9 mouse cellular contexts compared by ENCODE assay signal in the genomic region with DNA sequence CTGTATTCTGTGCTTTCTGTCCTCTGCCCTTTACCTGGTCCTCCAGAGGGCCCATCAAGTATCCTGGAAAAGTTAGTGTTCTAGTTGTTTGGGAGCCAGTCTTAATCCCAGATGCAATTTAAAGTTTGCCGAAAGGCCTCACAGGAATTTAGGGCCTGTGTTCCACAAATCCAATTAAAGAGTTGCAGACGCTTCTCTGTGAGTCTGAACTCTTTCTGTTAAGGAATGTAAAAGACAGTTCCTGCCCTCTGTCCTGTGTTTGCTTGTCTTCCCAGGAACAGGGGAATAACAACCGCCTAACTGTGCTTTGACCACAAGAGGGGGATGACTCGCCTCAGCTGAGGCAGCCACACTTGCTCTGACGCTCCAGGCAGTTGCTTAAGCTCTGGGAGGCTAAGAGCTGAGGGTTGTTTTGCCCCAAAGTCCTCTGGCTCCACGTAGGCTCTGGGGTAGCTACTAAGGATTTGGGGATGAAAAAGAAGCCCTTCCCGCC. TPM values are rescaled to one million over a fixed set of nuclear protein-coding genes. Genes with fewer than 3 reads are reported as not detected.
DNase-seq lines count a peak whose midpoint lies in the region; ATAC-seq and TF ChIP-seq lines count a peak whose summit lies in the region.
"Had no signal": no experiment of that assay in that cellular context is flagged by ENCODE, and none has a peak within 500 bp of the region (broad histone marks: within the 10 kb centered on the region; RNA-seq: fewer than 3 reads in every experiment).

A gene (minus strand): TSS at position 51 of the 493 bp plus-strand sequence.

- peak; percentile 64 for DNase-seq in intestine, embryonic 14.5 days (ENCODE audit: low spot score)
- DNase-seq in CH12.LX (ENCODE audit: extremely low read depth) (no peak), R1 (ENCODE audit: low read depth, low spot score) (peak; percentile 73)
- DNase-seq in urinary bladder, postnatal 36 days (ENCODE audit: low spot score in 2 of 2) = peak; percentile 3 to 25
- DNase-seq in cerebellum, adult 9-11 months = no peak
- no peak for DNase-seq in gastrocnemius, adult 8-10 months (ENCODE audit: low spot score in 2 of 2)

- H3K4me3 ChIP-seq in intestine, embryonic 14.5 days (ENCODE audit: low read depth, low read length) = no peak within 1 kb of the TSS
- no peak within 1 kb of the TSS for H3K4me3 ChIP-seq in intestine, embryonic 15.5 days (replicated peaks)
- no peak within 1 kb of the TSS for H3K4me3 ChIP-seq in CH12.LX (replicated peaks in 1 of 3; ENCODE audit: low read depth in 2 of 3, low read length in 2 of 3, poor library complexity in 1 of 3)
- H3K4me3 ChIP-seq in limb, embryonic 13.5 days = no peak within 1 kb of the TSS

- no peaks in the 10 kb centered on the region for H3K4me1 ChIP-seq in intestine, embryonic 14.5 days (replicated peaks; ENCODE audit: control insufficient read depth, insufficient read depth, low read length)
- H3K4me1 ChIP-seq in intestine, embryonic 15.5 days (replicated peaks) = no peaks in the 10 kb centered on the region
- H3K4me1 ChIP-seq in CH12.LX (ENCODE audit: control insufficient read depth in 1 of 2, insufficient read depth in 2 of 2) = no peaks in the 10 kb centered on the region
- H3K4me1 ChIP-seq in limb, embryonic 13.5 days = 0 out of 2 replicates have a peak, but pooled peaks cover 7% of the 10 kb centered on the region

- no peaks in the 10 kb centered on the region for H3K79me2 ChIP-seq in CH12.LX (replicated peaks; ENCODE audit: control insufficient read depth, extremely low read depth, insufficient read depth, poor library complexity, severe bottlenecking)

- H3K27ac ChIP-seq in intestine, embryonic 14.5 days (ENCODE audit: low read depth) = no peak within 1 kb of the TSS
- H3K27ac ChIP-seq in intestine, embryonic 15.5 days = no peak within 1 kb of the TSS
- no peak within 1 kb of the TSS for H3K27ac ChIP-seq in CH12.LX (ENCODE audit: insufficient read depth, low read depth)
- no peak within 1 kb of the TSS for H3K27ac ChIP-seq in limb, embryonic 13.5 days

- dilution Hi-C loops in CH12.LX (cut with MboI; ENCODE audit: extremely low pct_ligation_motif_present, extremely low pct_unique_long_range_greater_than_20kb, low sequenced_read_pairs) = no loop called here

- in situ Hi-C loops in CH12.LX (cut with MboI; ENCODE audit: low pct_ligation_motif_present, low pct_unique_long_range_greater_than_20kb, low sequenced_read_pairs) = no loop called here

- no peak for ATAC-seq in intestine, embryonic 14.5 days (replicated peaks; ENCODE audit: low FRiP score, low TSS enrichment, low read depth)
- ATAC-seq in intestine, embryonic 15.5 days = no peak
- ATAC-seq in limb, embryonic 13.5 days (ENCODE audit: low FRiP score, low read depth) = peak; percentile 61; the same call in 1 of the 2 replicates

- WGBS in intestine, embryonic 14.5 days = 10% methylated on average over 7 of the region's 7 CpGs
- 15% methylated on average over 7 of the region's 7 CpGs for WGBS in intestine, embryonic 15.5 days
- whole genome bisulfite sequencing in limb, embryonic 13.5 days = 10% methylated on average over 7 of the region's 7 CpGs

- H3K27me3 ChIP-seq in intestine, embryonic 14.5 days (replicated peaks; ENCODE audit: control insufficient read depth, insufficient read depth, low read length) = no peaks in the 10 kb centered on the region
- H3K27me3 ChIP-seq in intestine, embryonic 15.5 days (replicated peaks) = no peaks in the 10 kb centered on the region
- H3K27me3 ChIP-seq in CH12.LX (replicated peaks) = peaks cover 70% of the 10 kb centered on the region
- H3K27me3 ChIP-seq in limb, embryonic 13.5 days = no peaks in the 10 kb centered on the region

- H3K4me2 ChIP-seq in intestine, embryonic 14.5 days (ENCODE audit: low read length) = no peak within 1 kb of the TSS
- no peak within 1 kb of the TSS for H3K4me2 ChIP-seq in intestine, embryonic 15.5 days (replicated peaks)
- no peak within 1 kb of the TSS for H3K4me2 ChIP-seq in CH12.LX (ENCODE audit: insufficient read depth, low read depth, poor library complexity, severe bottlenecking)
- no peak within 1 kb of the TSS for H3K4me2 ChIP-seq in limb, embryonic 13.5 days (replicated peaks)

- no peaks in the 10 kb centered on the region for H3K36me3 ChIP-seq in intestine, embryonic 14.5 days (ENCODE audit: control insufficient read depth, insufficient read depth, low read length)
- H3K36me3 ChIP-seq in intestine, embryonic 15.5 days = no peaks in the 10 kb centered on the region
- no peaks in the 10 kb centered on the region for H3K36me3 ChIP-seq in CH12.LX (replicated peaks in 1 of 2; ENCODE audit: control insufficient read depth in 1 of 2, insufficient read depth in 1 of 2, low read length in 1 of 2)
- no peaks in the 10 kb centered on the region for H3K36me3 ChIP-seq in limb, embryonic 13.5 days

- TF ChIP-seq CTCF in CH12.LX (conservative IDR thresholded peaks at IDR 0.05 in 1 of 2, IDR thresholded peaks at IDR 0.05 in 1 of 2; ENCODE audit: low read depth in 2 of 2, low read length in 2 of 2) = peak in 1 of 2 experiments; percentile 43; a peak in 2 of 4 replicates

- no peak for TF ChIP-seq POLR2A in CH12.LX (IDR thresholded peaks at IDR 0.05; ENCODE audit: low read depth, low read length)

- TF ChIP-seq RAD21 in CH12.LX (IDR thresholded peaks at IDR 0.05; ENCODE audit: low read depth, low read length) = peak; percentile 33

- no peaks in the 10 kb centered on the region for H3K9me3 ChIP-seq in intestine, embryonic 14.5 days (ENCODE audit: control insufficient read depth, low read length)
- no peaks in the 10 kb centered on the region for H3K9me3 ChIP-seq in intestine, embryonic 15.5 days
- no peaks in the 10 kb centered on the region for H3K9me3 ChIP-seq in CH12.LX (replicated peaks; ENCODE audit: low read length)
- no peaks in the 10 kb centered on the region for H3K9me3 ChIP-seq in limb, embryonic 13.5 days

- H3K9ac ChIP-seq in intestine, embryonic 14.5 days (ENCODE audit: low read length) = no peak within 1 kb of the TSS
- no peak within 1 kb of the TSS for H3K9ac ChIP-seq in intestine, embryonic 15.5 days
- no peak within 1 kb of the TSS for H3K9ac ChIP-seq in CH12.LX (ENCODE audit: insufficient read depth, low read depth)
- no peak within 1 kb of the TSS for H3K9ac ChIP-seq in limb, embryonic 13.5 days

- no peak for TF ChIP-seq EP300 in CH12.LX (IDR thresholded peaks at IDR 0.05; ENCODE audit: low read length)

TF ChIP-seq in CH12.LX, 34 proteins besides CTCF, POLR2A, EP300 and RAD21:
- no peak for TF ChIP-seq POLR2AphosphoS2 (IDR thresholded peaks at IDR 0.05; ENCODE audit: low read depth, low read length)
- TF ChIP-seq NRF1 (IDR thresholded peaks at IDR 0.05; ENCODE audit: low read depth, low read length) = no peak
- TF ChIP-seq MAFK (IDR thresholded peaks at IDR 0.05; ENCODE audit: insufficient replicate concordance, low read length) = no peak
- no peak for TF ChIP-seq ZC3H11A (IDR thresholded peaks at IDR 0.05; ENCODE audit: low read depth, low read length)
- peak; percentile 27; the same call in 1 of the 2 replicates for TF ChIP-seq SMC3 (IDR thresholded peaks at IDR 0.05; ENCODE audit: low read depth, low read length)
- TF ChIP-seq TBP (conservative IDR thresholded peaks at IDR 0.05; ENCODE audit: low read depth, low read length) = no peak
- no peak for TF ChIP-seq ELF1 (IDR thresholded peaks at IDR 0.05; ENCODE audit: low read depth, low read length)
TF ChIP-seq in CH12.LX: peak in this region for 1.

RNA-seq across cellular contexts. Expression of the gene that starts here (rescaled TPM):
- polyA plus RNA-seq in intestine, embryonic 14.5 days (2014; fragmentation: Nextera tagmentation; extraction: Ambion mirVana) = not detected in 2 replicates
- polyA plus RNA-seq in intestine, embryonic 15.5 days (2015; fragmentation: Nextera tagmentation; extraction: Ambion mirVana) = not detected in 2 replicates
- total RNA-seq in CH12.LX (2012; rRNA removed) (not detected in 2 replicates), CH12.LX (2014; rRNA removed) (not detected in 2 replicates)
- polyA plus RNA-seq in CH12.LX (2012; ENCODE audit: insufficient read length, low read depth) = not detected in 2 replicates
- 0.18 and 0.20 TPM in 2 replicates for polyA plus RNA-seq in limb, embryonic 13.5 days (2015; fragmentation: Nextera tagmentation; extraction: Ambion mirVana)
- total RNA-seq in gastrocnemius, adult 8-10 months (2022) = not detected
- total RNA-seq: left cerebral cortex, postnatal 14 days had no signal

Comparison
In these comparisons a context has a peak if more than half of its experiments do, and no peak if none do; other contexts are left out.
1. Peak in DNase-seq in intestine, embryonic 14.5 days; RNA of the gene not detected or under 1 TPM.
2. Peak in ATAC-seq in limb, embryonic 13.5 days; RNA of the gene not detected or under 1 TPM.
3. DNase-seq: peak in R1 (single experiment) and urinary bladder, postnatal 36 days (2 of 2); none in CH12.LX (single experiment), cerebellum, adult 9-11 months (single experiment) and gastrocnemius, adult 8-10 months (0 of 2).